Mouse (Mus musculus) naive thymus-derived CD4-positive, alpha-beta T cell, adult 2 months (primary cell): ENCODE results near the gene Mrpl12.

Experiments
- DNase-seq: peaks from one replicate; pipeline ENCODE4 v3.0.0-alpha.2; 2011; ENCODE audit warnings: low read depth

The Mrpl12 gene

DNA sequence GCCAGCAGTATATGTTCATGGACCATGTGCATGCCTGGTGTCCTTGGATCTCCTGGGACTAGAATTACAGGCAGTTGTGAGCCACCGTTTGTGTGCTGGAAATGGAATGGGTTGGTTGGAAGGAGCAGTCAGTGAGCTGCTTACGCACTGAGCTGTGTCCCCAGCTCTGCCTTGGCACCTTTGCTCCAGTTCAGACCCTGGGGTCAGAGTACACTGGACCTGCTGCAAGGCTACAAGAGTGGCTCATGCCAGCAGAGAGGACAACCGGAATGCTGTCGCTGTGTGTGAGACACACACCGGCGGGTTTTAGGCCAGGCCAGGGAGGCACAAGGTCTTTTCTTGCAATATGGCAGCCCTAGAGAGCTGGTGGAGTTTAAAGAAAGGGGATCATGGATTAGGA, 12.4 kb upstream of the Mrpl12 start:
- no peak for DNase-seq

DNA sequence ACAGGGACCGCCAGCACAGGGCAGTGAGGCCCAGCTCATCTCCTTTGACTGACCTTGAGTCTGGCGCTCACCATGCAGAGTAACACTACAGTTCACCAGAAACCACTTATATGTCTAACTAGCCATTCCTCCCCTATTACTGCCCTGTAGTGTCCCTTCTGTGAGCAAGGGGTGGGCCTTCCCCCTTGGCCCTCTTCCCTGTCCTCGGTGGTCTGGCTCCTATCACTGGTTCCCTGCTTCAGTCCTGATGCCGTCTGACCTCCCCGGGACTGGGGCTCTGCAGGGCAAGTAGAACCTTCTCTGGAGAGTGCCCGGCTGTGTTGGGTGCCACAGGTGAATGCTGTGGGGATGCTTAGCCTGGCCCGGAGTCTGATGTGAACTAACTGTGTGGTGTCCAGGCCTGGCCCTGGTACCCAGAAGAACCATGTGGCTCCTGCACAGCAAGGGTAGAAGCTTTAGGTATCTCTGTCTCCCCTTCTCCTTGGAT, 922 bp upstream of the Mrpl12 start:
- no peak for DNase-seq

DNA sequence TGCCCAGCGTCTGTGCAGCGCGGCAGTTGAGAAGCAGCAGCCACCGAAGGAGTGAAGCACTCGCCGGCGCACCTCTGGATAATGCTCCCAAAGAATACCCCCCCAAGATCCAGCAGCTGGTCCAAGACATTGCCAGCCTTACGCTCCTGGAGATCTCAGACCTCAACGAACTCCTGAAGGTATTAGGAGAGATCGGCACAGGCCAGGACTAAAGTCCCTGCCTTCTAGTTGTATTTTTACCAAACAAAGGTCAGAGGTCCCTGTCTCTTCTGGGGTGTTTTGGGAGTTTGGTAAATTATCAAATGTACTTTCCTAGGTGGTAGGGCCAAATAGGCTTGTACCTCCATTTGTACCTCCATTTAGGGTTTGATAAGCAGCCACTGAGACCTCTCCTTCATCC, 838 bp downstream of the Mrpl12 start:
- no peak for DNase-seq

DNA sequence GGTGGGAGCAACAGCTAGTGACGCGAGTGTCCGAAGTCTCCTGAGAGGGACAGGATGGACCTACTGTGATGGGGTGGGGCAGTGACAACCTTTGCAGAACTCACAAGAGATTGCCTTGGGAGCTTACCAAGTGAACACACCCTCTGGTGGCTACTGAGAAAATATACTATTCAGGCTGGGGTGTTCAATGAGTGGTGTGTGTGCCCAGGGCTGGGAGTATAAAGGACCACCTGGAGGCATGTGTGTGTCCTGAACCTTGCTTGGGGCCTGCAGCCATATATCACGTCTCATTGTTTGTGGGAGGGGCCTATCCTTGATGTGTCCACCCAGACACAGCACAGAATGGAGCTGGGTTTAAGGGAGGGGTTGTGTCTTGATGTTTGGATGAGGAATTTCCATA, 4.1 kb downstream of the Mrpl12 start:
- no peak for DNase-seq

DNA sequence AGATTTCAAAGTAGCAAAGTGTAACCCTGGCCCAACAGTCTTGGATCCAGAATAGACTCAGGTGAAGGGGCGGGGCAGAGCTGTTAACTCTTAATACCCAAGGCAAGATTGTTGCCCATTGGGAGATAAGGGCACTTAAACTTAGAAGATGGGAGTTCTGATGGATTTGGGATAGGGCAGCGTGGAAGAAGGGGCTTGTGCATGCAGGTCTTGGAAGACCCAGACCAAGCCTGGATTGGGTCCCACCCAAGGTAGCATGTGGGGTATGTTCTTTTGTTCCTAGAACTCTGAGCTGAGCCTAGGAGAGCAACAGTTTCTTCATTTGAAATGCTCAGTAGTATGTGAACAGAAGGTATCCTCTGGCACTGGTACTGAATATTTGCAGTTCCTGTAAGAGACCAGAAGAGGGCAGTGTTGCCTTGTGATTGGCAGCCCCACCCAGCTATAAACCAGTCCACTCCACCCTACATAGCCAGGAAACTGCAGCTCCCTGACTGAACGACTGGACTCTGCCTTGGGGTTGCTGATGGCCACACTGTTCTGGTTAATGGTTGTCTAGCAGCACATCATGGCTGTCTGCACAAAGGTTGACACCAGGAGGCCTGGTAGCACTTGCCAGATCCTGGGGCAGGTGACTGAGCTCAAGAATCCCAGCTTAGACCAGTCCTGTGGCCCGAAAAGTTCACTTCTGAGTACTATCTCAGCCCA, 4.8 kb downstream of the Mrpl12 start:
- DNase-seq, result peak; percentile 91

DNA sequence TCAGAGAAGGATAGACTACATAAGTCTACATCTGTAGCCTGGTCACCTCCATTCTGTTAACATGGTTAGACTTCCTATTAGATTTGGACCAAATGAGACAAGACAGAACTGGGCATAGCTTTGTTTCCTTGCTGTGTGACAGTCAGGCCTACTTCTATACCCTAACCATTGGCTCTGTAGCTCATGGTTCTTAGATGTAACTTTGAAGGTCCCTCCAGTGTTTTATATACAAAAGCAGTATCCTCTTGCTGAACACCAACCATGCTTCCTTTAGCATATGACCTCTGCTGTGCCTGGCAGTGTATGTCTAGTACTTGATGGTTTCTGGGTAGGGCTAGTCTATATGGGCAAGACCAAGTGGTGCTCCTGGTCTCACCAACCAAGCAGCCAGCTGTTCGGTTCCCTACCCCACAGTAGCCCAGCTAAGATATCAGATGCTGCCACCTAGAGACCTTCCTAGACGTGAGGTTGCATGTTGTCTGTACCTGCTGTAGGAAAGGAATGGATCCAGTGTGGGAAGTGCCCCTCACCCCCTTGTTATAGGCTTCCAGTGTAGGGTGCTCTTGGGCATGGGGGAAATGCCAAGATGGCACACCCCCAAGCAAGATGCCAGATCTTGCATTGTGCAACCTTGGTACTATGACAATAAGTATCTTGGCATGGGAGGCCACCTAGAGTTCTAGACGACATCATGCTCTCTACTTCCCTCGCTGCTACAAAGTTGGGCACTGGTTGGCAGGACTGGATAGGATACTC, 6.1 kb downstream of the Mrpl12 start:
- no peak for DNase-seq

DNA sequence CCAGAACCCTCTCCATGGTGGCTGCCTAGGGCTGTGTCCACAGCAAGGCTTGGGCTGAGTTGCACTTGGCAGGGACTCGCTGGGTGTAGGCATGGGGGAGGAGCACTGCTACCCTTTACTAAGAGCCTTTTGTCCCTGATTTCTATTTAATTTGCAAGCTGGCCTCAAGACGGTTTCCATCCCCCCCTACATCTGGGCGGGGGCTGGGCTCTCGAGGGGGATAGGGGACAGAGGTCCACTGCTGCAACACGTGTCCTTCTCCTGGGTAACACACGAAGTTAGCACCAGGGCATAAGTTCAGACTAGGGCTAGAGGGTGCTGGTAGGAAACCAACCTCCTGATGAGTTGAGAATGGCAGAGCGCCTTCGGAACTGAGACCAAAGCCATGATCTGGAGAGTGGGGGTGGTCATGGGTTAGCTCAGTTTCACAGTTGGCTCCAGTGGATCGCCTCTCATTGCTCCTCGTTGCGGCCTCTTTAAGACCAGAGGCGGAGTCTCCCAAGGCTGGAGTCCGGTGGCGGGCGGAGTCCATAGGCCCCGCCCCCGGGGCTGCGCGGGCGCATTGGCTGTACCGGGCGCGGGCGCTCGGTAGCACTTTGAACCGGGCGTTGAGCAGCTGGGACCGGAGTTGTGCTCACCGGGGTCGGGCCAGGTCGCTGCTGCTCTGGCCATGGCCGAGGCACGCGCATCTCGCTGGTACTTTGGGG, 7.1 kb downstream of the Mrpl12 start, which contains the start of gene Slc25a10:
Gene Slc25a10, plus strand, starts transcription at position 524 of the 707 bp plus-strand sequence.
- peak; percentile 73 for DNase-seq

DNA sequence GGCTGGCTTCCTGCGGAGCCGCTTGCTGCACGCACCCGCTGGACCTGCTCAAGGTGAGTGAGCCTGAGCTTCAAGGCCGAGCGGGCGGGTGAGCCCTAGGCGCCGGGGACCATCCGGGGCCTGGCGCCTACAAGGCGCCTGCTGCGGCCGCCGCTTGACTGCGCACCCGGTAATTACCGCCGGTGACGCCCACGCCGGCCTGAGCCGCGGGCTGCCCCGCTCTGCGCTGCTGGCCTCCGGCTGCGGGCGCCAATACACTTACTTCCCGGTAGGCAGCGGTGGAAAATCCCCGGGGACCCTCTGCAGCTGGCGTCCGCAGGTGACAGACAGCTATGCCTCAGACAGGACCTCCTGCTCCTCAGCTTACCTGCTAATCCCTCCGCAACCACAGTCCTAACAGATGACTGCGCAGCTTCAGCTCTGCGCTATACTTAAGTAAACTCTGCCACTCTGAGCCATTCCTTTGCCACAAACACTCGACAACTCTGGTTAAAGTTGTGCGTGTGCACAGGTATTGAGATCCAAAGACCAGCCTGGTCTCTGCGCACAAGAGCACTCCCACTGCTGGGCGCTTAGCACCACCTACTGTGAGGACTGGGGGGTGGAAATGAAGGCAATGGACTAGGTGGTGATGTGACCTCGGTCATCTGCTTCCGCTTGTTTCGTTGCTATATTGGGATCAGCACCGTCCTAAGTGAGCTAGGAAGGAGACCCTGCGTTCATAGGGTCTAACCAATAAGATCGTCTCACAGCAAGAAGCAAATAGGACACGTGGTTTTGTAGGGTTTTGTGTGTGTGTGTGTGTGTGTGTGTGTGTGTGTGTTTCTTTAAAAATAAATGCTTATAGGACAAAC, 7.8 kb downstream of the Mrpl12 start:
- peak; percentile 72 for DNase-seq

DNA sequence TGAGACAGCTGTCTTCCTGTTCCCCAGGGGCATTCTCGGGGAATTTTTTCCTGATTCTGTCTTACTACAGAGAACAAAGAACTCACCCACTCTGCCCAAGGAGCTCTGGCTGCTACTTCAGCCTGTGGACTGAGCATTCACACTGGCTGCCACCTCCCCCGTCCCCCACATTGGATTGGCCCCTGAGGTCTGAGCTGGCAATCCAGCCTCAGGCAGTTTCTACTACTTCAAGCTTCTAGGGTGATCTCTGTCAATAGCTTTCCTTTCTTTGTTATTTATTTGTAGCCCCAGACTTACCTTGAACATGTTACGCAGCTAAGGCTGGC, 8.4 kb downstream of the Mrpl12 start:
- DNase-seq, result no peak

DNA sequence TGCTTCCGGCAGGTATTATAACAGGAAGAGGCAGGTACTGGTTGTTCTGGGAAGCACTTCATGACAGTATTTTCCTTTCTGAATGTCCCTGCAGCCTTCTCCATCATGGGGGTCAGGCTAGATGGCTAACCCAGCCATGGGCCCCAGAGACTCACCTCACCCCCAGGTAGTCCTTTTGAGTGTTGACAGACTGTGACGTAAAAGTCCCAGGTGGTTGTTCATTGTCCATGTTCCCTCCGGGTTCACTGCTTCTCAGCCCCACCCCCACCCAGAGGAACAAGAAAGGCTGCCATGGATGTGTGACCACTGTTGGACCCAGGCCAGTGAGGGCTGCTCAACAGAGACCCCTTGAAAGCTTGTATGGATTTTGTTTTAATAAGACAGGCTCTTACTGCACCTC, 8.9 kb downstream of the Mrpl12 start:
- DNase-seq, result no peak

DNA sequence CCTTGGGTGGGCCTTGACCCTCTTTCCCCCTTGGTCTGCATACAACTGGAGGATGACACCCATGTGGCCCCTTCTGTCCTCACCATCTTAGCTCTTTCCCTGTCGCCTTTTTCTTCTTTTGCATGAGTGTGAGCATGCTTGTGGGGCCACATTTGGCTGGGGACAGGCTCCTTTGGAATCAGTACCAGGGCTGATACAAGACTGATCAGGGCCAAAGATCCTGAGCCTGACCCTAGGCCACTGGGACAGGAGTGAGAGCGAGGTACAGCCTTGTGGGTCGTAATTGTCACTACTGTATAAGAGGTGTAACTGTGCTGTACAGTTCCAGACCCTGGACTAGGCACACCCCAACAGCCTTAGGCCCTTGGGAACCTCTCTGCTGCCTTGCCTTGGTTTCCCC, 9.5 kb downstream of the Mrpl12 start:
- no peak for DNase-seq

DNA sequence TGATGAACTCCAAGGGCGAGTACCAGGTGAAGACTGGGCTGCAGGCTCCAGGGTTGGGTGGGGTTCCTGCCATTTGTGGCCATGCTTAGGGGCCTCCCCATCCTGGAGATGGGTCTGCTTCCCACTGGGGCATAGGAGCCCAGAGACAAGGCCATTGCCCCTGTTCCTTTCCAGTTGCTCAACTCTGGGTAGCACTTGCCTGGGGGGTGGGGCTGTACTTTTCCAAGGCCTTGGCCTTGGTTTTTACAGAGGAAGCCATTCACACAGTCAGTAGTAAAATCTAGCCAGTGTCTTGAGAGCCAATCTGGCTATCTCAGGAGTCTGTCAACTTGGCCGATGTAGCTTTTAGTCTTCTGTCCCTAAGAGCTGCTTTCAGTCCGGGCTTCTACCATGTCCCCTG, 13.0 kb downstream of the Mrpl12 start:
- DNase-seq, result no peak

DNA sequence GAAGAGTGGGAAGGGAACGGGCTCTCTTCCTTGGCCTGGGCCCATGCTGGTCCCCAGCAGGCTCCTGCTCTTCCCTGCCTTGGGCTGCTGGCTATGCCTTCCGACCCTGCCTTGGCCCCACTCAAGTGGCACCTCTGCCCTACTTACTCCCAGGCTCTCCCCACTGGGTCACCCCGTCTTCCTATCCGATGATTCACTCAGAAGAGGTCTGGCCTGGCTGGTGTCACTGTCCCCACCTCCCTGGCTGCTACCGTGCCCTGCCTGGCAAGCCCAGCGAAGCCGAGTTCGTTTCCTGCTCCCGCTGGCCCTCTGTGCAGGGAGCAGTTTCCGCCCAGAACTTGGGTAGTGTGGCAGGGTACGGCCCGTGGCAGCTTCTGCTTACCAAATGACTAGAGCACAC, 13.8 kb downstream of the Mrpl12 start:
- DNase-seq, result no peak

DNA sequence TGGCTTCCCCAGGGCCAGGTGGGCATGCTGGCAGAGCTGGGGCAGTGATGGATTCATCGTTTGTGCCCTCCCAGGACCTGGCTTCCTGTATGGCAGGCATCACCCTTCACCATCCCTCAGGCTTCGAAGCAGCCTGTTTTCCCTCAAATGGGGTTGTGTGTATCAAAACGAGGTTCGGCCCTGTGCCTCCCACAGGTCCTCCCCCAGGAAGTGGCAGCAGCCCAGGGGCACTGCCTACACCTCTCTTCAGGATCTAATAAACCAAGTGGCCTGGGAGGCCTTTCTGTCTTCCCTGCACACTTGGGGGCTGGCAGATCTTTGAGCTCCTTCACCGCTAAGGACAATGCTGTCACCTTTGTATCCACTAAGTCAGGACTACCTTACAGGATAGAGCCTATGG, 14.5 kb downstream of the Mrpl12 start:
- no peak for DNase-seq

DNA sequence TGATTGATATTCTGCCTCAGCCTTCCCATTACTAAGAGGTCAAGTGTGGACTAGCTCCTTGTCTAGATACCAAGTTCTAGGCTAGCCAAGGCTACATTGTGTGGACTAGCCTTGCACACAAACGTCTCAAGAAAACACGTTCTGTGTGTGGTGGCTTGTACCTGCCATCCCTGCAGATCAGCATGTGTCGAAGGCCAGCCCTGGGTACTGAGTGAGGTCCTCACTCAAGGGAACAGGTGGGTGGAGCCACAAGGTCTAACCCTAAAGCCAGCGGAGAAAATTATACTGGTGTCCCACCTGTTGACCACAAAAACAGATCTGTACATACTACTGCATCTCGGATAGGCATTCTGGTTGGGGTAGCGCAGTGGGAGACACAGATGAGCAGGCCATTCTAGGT, 15.5 kb downstream of the Mrpl12 start:
- DNase-seq, result no peak

DNA sequence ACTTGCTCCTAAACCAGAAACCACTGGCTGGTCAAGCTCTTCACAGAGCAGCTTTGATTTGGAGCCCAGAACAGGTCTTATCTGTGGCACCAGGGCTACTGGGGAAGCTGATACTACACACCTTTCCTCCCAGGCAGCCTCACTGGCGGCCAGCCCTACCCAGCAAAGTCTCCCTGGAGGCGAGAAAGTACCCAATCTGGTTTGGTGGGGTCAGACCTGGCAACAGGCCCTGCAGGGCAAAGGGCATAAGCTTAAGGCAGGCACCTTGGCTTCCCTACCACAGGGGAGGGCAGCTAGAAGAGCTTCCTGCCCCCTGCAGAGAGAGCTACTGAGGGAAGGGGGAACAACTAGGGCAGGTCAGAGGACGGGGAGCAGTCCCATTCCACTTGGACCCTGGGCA, 15.9 kb downstream of the Mrpl12 start:
- DNase-seq, result no peak

DNA sequence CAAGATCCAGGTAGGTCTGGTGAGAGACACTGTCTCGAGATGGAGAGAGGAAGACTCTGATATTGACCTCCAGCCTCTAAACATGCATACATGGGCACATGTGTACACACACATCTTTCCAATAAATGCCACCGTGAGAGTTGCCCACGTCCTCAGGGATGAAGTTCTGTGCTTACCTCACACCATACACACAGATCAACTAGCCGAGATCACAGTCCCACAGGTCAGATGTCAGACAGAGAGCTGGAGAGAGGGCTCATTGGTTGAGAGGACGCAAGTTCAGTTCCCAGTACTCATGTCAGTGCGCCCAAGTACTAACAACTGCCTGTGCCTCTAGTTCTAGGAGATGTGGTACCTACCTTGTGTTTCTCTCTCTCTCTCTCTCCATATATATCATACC, 16.6 kb downstream of the Mrpl12 start:
- DNase-seq, result no peak

DNA sequence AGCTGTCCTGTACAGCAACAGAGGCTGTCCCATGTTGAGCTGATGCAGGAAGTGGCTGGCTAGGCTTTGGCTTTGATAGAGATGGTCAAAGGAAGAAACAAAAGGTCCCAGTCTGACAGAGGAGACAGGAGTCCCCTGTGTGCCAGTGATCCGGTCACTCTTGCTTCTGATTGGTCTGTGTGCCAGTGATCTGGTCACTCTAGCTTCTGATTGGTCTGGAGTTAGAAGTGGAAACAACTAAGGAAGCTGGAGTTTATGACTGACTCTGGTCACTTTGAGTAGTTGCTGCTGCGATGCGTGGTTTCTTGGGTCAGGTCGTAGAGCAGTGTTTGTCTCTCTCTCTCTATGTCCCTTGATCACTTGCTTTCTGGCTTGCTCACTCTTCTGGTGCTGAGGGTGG, 17.3 kb downstream of the Mrpl12 start:
- DNase-seq, result no peak

DNA sequence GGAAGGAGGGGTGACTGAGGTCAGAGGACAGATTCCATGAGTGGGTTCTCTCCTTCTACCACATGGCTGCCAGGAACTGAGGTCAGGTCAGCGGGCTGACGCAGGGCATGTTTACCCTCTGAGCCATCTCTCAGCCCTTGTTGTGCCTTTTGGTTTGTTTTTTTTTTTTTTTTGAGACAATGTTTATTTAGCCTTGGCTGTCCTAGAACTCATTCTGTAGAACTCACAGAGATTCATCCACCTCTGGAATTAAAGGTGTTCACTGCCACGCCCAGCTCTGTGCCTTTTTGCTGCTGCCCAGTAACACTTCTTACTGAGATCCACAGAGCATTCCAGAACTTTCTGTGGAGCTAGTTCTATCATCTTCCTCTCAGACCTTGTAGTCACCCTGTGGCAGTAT, 21.2 kb downstream of the Mrpl12 start:
- DNase-seq, result no peak

DNA sequence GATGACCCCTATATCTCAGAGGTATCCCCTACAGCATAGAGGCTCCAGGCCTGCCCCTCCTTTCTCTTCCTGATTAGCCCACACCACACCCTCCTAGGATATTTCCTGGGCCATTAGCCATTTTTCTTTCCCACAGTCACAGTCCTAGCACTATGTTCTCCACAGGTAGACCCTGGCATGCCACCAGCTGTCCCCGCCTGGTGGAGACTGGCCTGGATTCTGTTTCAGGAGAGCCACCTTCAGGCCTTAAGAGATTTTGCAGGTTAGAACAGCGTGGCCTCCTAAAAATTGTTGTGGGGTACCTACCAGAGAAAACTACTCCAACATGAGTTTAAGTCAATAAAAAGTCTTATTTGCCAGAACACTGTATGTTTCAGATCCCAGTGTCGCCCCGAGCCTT, 22.5 kb downstream of the Mrpl12 start:
- DNase-seq, result no peak

DNA sequence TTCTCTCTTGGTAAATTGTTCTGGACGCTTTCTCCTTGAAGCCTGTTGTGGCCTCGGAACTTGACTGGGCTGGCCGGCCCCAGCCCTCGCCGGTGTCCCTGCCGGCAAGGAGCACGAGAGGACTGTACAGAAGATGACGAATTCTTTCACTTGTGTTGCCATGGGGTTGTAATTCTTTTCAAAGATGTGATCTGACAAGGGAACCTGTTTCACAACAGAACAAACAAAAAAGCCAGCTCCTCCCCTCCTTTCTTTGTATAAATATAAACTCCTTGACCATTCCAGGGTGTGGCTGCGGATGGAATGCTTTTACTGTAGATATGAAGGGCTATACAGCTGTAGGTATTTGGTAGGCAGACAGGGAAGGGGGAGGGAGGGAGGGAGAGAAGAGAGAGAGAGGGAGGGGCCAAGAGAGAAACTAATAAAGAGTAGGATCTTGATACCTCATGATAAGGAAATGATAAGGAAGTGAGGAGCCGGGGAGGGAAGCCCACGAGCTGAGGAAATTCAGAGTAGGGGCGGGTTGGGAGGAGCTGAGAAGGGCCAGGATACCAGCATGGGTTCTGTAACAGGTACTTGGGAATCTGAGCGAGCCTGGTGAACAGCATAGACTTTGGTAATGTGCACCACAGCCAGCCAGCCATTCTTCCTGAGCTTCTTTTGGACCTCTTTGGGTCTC, 23.3 kb downstream of the Mrpl12 start:
- no peak for DNase-seq
